Mouse (Mus musculus): ENCODE results near the gene Prcd. TPM values are rescaled to one million over a fixed set of nuclear protein-coding genes. Genes with fewer than 3 reads are reported as not detected.

The Prcd gene
- total and polyA plus RNA-seq, 3 experiments, result not detected

- Histone ChIP-seq H3K79me2 (replicated peaks; ENCODE audit: control insufficient read depth, extremely low read depth, insufficient read depth, poor library complexity, severe bottlenecking) (peaks cover 34% of the 10 kb centered on the region), H3K4me1 (ENCODE audit: control insufficient read depth in 1 of 2, insufficient read depth in 2 of 2) (peaks cover 34 to 58% of the 10 kb centered on the region in 2 experiments), H3K27me3 (replicated peaks) (no peaks in the 10 kb centered on the region), H3K4me2 (ENCODE audit: insufficient read depth, low read depth, poor library complexity, severe bottlenecking) (peak overlapping the region; percentile 48), H3K27ac (ENCODE audit: insufficient read depth, low read depth) (no peak overlapping the region), H3K4me3 (replicated peaks in 1 of 3; ENCODE audit: low read depth in 2 of 3, low read length in 2 of 3, poor library complexity in 1 of 3) (no peak overlapping the region), H3K36me3 (replicated peaks in 1 of 2; ENCODE audit: control insufficient read depth in 1 of 2, insufficient read depth in 1 of 2, low read length in 1 of 2) (peaks cover 21 to 24% of the 10 kb centered on the region in 2 experiments), H3K9me3 (replicated peaks; ENCODE audit: low read length) (no peaks in the 10 kb centered on the region), H3K9ac (ENCODE audit: insufficient read depth, low read depth) (no peak overlapping the region)
- in situ Hi-C loops (cut with MboI; ENCODE audit: low pct_ligation_motif_present, low pct_unique_long_range_greater_than_20kb, low sequenced_read_pairs) (loop anchor here (25.0 kb wide), 1 partner anchor 517 kb away; the partner anchor contains the start of gene Sept9), dilution Hi-C loops (cut with MboI; ENCODE audit: extremely low pct_ligation_motif_present, extremely low pct_unique_long_range_greater_than_20kb, low sequenced_read_pairs) (no loop called here)
- peak; percentile 91 for DNase-seq (ENCODE audit: extremely low read depth)
- TF ChIP-seq RCOR1 (conservative IDR thresholded peaks at IDR 0.05; ENCODE audit: low read depth, low read length) (peak; percentile 92), BHLHE40 (IDR thresholded peaks at IDR 0.05; ENCODE audit: low read depth, low read length) (peak; percentile 100), MAX (IDR thresholded peaks at IDR 0.05; ENCODE audit: low read length) (peak; percentile 99), IRF4 (IDR thresholded peaks at IDR 0.05; ENCODE audit: low read depth, low read length) (peak; percentile 94), MEF2A (IDR thresholded peaks at IDR 0.05; ENCODE audit: borderline replicate concordance, low read depth, low read length) (peak; percentile 54), HCFC1 (IDR thresholded peaks at IDR 0.05; ENCODE audit: low read depth, low read length) (peak; percentile 25; the same call in 1 of the 2 replicates), NRF1 (IDR thresholded peaks at IDR 0.05; ENCODE audit: low read depth, low read length) (no peak), USF1 (IDR thresholded peaks at IDR 0.05; ENCODE audit: low read depth, low read length) (peak; percentile 95), CHD2 (IDR thresholded peaks at IDR 0.05; ENCODE audit: low read length) (0 out of 2 replicates have a peak, but pooled peaks have one; percentile 12), TCF12 (IDR thresholded peaks at IDR 0.05; ENCODE audit: low read depth, low read length) (0 out of 2 replicates have a peak, but pooled peaks have one; percentile 59), CHD1 (IDR thresholded peaks at IDR 0.05; ENCODE audit: low read depth, low read length) (0 out of 2 replicates have a peak, but pooled peaks have one; percentile 45), EP300 (IDR thresholded peaks at IDR 0.05; ENCODE audit: low read length) (no peak), ETS1 (conservative IDR thresholded peaks at IDR 0.05; ENCODE audit: low read depth, low read length) (peak; percentile 94), USF2 (conservative IDR thresholded peaks at IDR 0.05; ENCODE audit: low read depth, low read length) (peak; percentile 95), TBP (conservative IDR thresholded peaks at IDR 0.05; ENCODE audit: low read depth, low read length) (no peak), SIN3A (IDR thresholded peaks at IDR 0.05; ENCODE audit: low read length) (peak; percentile 84), RAD21 (IDR thresholded peaks at IDR 0.05; ENCODE audit: low read depth, low read length) (no peak), MXI1 (IDR thresholded peaks at IDR 0.05; ENCODE audit: low read depth, low read length) (peak; percentile 96), MAZ (IDR thresholded peaks at IDR 0.05; ENCODE audit: low read depth, low read length) (peak; percentile 97), ELF1 (IDR thresholded peaks at IDR 0.05; ENCODE audit: low read depth, low read length) (peak; percentile 24; the same call in 1 of the 2 replicates), ZC3H11A (IDR thresholded peaks at IDR 0.05; ENCODE audit: low read depth, low read length) (no peak), MYC (IDR thresholded peaks at IDR 0.05; ENCODE audit: low read depth, low read length) (peak; percentile 97), CTCF (conservative IDR thresholded peaks at IDR 0.05 in 1 of 2, IDR thresholded peaks at IDR 0.05 in 1 of 2; ENCODE audit: low read depth in 2 of 2, low read length in 2 of 2) (peak in 1 of 2 experiments; percentile 38; a peak in 2 of 4 replicates)
These were observed 16.5 kb downstream of the Prcd start for GRCm38 (mm10) chr11:116669787-116670365.
